Mouse (Mus musculus): ENCODE results near the gene Arhgef33.

DNA sequence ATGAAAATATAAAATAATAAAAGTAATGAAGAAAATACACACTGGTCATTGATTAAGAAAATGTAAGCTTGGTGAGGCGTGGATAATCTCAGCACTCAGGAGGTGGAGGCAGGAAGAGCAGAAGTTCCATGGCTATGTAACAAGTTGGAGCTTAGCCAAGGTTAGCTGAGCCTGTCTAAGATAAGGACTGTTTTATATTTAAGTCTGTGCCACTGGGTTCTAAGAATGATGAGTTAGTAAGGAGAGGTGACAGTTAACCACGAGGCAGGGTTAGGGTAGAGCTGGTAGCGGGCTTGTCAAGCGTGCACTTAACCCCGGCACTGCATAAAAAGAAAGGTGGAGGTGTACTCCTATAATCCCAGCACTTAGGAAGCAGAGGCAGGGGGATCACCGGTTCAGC is 15.0 kb downstream of the Arhgef33 start:
- no peak for TF ChIP-seq ZNF384 (IDR thresholded peaks at IDR 0.05; ENCODE audit: low read depth, low read length)
- no peak for TF ChIP-seq ZC3H11A (IDR thresholded peaks at IDR 0.05; ENCODE audit: borderline replicate concordance, low read depth, low read length)
- no peak for TF ChIP-seq HCFC1 (IDR thresholded peaks at IDR 0.05; ENCODE audit: borderline replicate concordance, insufficient read depth, low read length)
- TF ChIP-seq MAFK (IDR thresholded peaks at IDR 0.05; ENCODE audit: insufficient read depth, low read depth, low read length) = no peak
- TF ChIP-seq CHD2 (IDR thresholded peaks at IDR 0.05; ENCODE audit: low read depth, low read length) = no peak

Data from ES-E14 (cell line).